Mouse (Mus musculus): Measurements from ENCODE around the gene Tubb2b.
"Not testable (repeated sequence)": the region's sequence is repeated elsewhere in the genome, so short reads cannot be mapped to it uniquely, and the experiment has no call there.

Gene Tubb2b

DNA sequence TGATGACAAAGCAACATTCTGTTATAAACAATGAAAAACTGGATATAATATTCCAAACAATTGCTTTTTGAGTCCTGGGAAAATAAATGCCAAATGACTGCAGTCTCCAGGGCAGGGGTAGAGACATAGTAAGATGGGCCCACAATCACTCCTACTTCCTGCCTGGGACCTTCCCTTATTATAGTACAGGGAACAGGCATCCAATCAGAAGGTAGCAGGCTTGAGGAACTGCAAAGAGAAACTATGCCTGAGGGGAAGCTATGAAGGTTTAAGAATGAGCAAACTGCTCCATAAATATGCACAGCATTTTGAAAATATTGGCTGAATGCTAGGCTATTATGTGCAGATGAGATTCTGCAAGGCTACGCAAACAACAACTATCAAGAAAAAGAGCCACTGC lies 23.3 kb downstream of the Tubb2b start:
- no peak for DNase-seq (ENCODE audit: low spot score)

DNA sequence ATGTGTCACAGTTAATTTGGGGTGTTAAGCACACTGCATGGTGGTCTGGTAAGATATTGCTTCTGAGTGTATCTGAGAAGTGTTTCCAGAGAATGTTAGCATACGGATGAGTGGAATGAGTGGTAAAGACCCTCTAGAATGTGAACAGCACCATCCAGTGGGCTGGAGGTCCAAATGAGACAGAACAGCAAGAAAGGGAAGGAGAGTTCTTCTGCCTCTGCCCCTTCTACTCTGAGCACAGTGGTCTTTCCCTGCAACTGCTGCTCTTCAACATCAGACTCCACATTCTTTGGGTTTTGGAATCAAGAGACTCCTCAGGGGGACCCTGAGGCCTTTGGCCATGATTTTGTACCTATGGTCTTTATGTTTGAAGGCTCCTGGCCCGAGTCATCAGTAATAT lies 24.0 kb downstream of the Tubb2b start:
- DNase-seq (ENCODE audit: low spot score): no peak

DNA sequence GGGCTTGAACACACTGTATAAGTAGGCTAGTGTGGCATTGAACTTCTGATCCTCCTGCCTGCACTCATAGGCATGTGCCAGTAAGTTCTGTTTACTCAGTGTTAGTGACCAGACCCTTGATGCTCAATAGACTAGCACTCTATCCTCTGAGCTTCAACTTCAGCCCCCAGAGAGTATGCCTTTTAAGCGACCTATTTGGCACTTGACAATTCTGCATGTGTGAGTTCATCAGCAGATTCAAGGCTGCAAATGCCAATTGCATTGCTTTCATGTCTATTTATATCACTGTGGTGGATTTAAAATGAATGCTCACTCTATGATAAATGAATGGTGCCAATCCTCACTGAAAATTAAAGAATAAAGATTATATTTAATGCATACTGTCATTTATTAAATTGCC lies 24.9 kb downstream of the Tubb2b start:
- no peak for DNase-seq (ENCODE audit: low spot score)

DNA sequence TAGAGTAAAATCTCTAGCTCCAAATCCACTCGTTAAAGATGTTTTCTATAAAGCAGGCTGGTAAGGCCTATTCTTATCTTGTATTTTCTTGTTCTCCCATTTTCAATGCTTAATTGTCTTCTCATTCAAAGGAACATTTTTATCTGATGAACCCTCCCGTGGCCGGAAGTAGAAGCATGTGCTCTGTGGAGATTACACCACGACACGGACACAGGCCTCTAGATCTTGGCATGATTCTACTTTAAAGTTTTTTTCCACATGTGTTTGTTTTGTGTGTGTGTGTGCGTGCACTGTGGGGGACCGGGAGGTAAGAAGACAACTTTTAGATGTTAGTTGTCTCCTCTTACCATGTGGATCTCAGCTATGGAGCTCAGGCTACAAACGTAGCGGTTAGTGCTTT lies 28.4 kb downstream of the Tubb2b start:
- DNase-seq (ENCODE audit: low spot score): no peak

DNA sequence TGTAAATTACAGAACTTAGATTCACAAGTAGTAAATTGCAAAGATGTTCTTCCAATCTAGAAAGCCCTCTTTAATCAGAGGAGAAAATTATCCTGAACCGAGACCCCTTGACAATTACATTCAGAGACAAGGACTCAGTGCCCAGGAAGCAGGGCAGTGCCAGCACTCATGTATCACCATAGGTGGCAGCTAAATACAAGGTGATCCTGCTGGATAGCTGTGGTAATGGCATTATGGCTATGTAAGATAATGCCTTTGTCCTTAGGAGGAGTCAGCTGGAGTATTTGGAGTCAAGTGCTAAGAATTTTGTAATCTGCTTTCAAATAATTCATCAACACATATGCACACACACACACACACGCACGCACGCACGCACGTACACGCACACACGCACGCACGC lies 29.0 kb downstream of the Tubb2b start:
- no peak for DNase-seq (ENCODE audit: low spot score)

DNA sequence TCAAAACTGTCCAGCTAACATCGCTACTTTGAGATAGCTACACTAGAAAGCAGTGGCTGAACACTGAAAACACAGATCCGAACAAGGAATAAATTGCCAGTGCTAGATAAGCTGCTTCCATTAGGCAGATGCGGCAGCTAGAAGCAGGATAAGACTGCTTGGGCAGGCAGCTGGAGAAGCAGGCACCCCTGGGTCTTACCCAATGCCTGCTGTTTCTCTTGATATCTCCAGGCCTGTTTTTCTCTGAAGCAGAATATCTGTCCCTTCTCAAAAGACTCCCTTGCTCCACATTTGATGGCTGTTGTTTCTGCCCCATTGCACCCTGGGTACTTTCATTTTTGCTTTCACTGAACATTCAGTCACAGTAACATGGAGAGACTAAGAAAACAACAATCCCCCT lies 29.5 kb downstream of the Tubb2b start:
- no peak for DNase-seq (ENCODE audit: low spot score)

DNA sequence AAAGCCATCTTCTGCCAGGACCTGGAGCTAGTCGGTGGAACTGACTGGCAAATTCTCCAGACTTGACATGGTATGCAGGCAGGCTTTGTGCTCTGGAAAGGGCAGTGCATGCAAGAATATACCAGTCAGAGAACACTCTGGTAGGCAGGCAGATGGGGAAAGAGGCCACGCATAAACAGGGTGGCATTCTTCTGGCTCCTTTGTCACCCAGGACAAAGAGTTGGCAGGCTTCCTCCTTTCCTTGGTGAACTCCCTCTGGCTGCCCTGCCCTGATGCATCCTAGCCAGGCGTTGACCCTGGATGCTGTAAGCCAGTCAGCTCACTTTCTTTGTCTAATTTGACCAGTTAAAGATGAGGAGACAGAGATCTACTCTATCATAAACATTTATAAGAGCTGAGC lies 33.2 kb downstream of the Tubb2b start:
- no peak for DNase-seq (ENCODE audit: low spot score)

DNA sequence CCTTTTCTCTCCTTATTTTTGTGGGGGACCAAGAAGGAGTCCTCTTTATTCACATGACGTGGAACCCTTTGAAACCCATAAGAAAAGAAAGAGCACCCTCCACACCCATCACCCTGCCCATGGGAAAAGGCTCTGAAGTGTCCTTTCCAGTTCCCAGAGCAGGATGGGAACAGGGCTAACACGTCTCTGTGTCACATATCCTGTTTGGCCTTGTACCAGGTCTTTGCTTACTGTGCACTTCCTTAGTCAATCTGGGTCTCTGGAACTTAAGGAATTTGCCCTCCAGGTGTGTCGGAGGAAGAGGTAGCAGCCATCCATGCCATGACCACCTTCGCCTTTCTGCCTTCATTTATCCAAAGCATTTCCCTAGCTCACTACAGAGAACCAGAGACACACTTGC lies 33.8 kb downstream of the Tubb2b start:
- no peak for DNase-seq (ENCODE audit: low spot score)

DNA sequence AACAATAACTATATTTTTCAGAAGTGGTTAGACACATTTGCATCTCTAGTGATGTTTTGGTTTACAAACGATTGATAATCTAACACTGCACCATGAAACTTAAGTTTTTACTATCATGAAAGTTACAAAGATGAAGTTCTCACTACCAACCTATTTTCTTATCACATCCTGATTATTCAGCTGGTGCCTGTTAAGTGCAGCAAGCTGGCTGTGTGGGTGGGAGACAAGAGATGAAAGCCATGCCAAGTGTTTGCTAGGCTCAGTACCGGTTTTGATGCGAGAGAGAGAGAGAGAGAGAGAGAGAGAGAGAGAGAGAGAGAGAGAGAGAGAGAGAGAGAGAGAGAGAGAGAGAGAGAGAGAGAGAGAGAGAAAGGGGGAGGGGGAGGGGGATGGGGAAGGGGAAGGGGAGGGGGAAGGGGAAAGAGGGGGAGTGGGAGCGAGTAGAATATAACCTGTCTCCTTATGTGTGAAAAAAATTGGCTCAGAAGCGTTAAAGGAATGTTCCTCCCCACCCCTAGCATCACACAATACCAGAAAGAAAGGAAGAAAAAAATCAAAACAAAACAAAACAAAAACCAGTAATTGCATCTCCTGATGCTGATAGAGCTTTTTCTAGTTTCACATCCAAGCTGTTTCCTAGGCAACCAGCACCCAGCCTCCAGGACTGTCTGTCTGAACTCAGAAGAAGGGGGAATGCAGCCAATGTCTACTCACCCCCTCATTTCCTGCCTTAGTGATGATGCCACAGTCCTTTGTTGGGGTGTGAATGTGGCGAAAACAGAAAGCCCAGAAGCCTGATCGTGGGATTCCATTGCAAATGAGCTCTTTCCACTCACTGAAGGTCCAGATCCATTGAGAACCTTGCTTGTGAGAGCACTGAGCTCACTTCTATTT lies 34.5 kb downstream of the Tubb2b start:
- no peak for DNase-seq (ENCODE audit: low spot score)

DNA sequence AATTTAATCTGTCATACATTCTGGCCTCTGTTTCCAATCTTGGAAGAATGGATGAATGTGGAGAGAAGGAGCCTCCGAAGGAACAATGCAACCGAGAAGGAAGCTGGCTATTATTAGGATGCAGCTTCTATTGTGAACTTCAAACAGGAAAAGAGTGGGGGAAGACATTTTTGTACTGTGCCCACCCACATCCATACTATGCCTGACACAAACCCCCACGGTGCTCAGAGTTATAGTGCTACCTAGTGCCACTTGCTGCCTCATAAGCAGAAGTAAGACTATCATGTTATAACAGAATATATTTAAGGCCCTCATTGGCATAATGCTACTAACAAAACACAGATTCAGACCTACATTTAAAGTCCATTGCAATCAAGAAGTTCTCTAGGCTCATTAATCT lies 40.9 kb downstream of the Tubb2b start:
- no peak for DNase-seq (ENCODE audit: low spot score)

DNA sequence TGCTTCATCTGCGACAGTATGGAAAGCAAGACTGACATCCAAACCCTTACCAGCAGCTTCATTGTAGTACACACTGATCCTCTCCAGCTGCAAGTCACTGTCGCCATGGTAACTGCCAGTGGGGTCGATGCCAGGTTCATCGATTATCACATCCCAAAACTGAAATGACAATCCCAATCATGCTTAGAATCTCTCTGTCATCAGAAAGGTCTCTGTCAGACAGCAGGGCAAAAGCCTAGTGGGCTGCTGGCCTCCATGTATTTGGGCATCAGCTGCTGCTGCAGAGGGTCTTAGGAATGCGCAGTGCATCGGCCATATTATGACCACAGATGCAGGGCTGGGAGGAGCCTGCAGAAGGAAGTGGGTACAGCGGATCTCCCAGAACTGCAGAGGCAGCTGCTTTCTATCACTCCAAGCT lies 41.4 kb downstream of the Tubb2b start:
- no peak for DNase-seq (ENCODE audit: low spot score)

DNA sequence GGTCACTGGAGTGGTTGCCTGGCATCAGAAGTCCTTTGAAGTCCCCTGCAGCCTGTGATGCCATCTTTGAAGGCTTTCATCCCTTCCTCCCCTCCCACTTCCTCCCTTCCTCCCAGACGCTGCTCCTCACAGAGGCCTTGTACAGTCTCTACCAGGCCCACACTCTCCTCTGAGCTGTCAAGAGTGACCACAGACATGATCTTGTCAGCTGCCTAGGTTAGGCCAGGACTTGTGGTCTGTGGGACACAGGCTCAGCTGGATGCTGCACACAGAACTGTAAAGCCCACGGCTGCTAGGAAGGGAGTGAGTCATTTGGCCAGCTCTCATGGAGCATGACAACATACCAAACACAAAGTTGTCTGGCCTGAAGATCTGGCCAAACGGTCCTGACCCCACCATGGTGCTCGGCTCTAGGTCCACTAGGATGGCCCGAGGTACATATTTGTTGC lies 42.0 kb downstream of the Tubb2b start:
- DNase-seq (ENCODE audit: low spot score): not testable (repeated sequence)

DNA sequence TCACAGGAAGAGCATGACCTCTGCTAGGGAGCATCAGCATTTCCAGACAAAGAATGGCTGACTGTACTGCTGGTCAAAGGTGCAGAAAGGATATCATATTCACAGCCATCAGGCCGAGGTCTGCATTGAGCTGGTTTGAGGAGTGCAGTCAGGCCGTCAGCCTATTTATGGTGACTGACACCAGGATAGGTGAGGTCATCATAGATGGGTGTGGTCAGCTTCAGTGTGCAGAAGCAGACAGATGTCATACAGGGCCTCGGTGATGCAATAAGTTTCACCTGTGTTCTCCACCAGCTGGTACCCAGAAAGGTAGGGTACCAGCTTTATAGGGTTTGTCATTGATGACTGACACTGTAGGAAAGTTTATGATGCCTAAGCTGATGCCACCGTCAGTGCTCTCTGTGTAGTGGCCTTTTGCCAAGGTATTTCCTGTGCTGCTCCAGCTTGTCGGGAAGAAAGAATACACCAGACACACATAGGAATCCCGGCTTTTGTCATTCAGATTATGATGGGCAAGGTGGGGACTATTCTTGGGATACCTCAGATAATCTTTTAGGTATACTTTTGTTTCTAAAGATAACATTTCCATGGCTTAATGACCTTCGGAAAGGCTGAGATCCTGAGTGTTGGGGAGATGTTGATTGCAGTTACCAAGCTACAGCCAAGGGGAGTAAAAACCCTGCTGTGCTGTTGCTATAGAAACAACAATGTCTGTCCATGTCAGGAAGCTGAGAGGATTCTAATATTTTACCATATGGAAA lies 43.0 kb downstream of the Tubb2b start:
- DNase-seq (ENCODE audit: low spot score): no peak

DNA sequence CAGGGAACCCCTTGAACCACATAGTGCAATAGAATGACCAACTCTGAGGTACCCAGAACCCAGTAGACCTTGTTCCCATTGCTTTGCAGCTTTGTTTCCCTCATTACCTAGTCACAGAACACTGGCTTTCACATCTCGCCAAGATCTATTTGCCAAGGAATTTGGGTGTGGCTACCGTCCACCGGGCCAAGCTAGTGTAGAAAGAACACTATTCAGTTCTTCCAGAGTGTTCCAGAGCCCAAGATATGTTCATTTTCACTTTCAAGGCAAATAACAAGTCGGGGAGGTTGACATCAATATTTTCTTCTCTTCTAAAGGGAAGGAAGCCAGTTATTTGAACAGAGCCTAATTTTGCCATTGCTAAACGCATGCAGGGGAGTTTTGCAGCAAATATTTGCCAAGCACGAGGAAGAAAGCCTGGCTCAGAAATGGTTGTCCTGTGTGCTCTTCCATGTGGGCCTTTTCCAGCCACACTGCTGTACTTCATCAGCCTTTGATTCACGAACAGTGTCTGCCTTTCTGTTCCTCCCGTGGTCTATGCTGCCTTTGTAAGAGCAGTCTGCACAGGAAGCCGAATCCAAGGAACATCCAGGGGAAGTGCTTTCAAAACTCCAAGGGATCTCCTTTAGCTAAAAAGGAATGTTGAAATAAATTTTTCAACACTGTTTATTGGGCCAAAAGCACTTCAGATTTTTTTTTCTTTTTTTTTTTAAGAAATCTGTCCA lies 46.1 kb downstream of the Tubb2b start:
- no peak for DNase-seq (ENCODE audit: low spot score)

DNA sequence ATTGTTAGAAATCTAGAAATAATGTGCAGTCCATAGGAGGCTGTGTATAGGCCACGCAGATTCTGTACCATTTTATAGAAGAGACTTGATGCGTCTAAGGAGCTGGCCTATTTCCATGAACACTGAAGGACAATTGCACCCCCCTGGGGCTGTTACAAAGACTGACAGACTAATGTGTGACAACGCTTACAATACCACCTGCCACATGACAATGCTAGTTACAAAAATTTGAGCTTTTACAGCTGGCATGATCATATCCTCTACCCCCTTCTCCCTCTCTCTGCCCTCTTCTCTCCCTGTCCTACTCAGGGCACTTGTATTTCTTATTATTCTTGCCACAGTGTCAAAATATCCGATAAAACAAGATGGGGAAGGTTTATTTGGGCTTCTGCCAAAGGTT lies 48.3 kb downstream of the Tubb2b start:
- no peak for DNase-seq (ENCODE audit: low spot score)

DNA sequence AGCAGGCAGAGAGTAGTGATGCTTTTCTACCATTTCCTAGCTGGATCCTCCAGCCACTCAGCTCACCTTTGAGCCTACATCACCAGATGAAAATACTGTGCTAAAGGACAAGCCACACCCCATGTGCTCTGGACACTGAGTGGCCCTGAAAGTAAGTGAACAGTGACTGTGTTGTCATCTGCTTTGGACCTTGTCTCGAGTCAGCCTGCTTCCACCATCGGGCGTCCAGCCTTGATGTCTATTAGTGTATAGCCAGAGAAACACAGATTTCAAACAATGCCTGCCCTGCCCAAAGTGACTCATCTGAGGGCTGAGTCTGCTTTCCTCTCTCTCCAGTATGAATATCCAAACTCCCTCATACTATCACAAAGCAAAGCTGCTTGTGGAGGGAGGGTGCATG lies 50.5 kb downstream of the Tubb2b start:
- no peak for DNase-seq (ENCODE audit: low spot score)

DNA sequence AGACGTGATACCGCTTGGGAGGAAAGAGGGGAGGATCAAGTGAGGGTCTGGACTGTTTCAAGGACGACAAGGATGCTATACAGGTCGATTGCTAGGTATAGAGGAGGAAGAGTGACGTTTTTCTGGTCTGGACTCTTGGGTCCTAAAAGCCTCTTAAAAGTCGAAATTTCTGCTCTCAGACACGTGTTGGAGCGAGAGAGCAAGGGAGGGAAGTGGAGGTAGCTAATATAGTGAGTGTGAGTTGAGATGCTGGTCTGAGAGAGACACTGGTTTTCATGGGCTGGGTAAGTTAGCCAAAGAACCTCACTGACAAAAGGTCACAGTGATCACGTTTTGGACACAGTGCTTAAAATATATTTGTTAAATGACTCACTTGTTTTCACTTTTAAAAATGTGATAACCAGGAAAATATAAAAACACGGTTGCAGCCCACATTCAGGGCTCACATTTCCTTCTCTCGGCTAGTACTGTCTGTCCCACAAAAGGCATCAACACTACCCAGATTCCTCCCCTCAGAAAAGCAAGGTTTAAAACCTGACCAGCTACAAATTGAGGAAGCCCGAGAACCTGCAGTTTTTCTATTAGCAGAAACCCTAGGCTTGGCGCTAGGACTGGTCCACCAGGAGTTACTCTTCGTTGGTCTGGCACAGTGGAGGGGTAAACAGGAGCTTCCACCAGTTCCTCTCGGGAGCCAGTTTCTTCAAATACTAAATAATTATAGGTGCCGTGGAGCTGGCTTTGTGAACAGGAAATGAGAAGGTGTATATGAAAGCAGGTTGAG lies 51.6 kb downstream of the Tubb2b start:
- no peak for DNase-seq (ENCODE audit: low spot score)

DNA sequence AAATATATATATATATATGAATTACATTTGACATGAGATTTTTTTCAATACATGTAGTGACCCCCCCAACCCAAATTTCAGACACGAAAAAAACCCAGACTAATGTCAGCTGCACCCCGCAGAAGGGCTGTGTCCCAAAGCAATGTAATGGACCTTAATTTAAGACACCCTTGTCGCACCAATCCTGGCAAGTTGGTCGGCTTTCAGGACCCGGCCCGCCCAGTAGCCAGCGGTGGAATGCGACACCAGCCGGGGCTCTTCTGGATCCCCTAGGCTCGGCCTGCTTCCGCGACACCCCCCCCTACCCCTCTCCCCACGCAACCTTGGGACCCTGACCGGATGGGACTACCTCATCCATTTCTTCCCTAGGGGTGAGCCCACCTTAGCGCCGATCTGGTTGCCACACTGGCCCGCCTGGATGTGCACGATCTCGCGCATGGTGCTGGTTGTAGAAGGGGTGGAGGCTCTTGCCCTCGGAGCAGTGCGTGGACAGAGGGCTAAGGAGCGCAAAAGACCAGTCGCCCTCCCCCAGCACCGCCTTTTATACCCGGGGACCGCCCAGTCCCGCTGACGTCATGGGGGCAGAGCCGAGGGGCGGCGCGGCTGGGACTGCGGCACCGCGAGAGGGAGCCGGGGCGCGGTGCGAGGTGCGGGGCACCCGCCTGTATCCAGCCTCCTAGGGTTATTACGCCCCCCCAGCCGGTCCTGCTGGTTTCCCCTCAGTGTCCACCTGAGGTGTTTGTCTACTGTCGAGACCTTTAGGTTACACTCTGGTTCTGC lies 52.6 kb downstream of the Tubb2b start, which contains the start of gene Tubb2a:
TSS of gene Tubb2a (minus strand) at position 516 of the 780 bp plus-strand sequence.
- DNase-seq (ENCODE audit: low spot score): peak; percentile 86

Measured in ovary, adult 18-20 months (tissue).